Mouse (Mus musculus): ENCODE measurements around the gene Prrc2b. TPM values are rescaled to one million over a fixed set of nuclear protein-coding genes. Genes with fewer than 3 reads are reported as not detected.
A peak's percentile ranks its signal among the peaks of the same experiment; 100 is the strongest.

The Prrc2b gene
- polyA plus RNA-seq, 1 experiment from 2014 or later, result 18.7 TPM

GRCm38 (mm10) chr2:32177397-32178060 is 26.6 kb downstream of the Prrc2b start:
- no peak for DNase-seq (ENCODE audit: low spot score)
- no peak overlapping the region for H3K27ac ChIP-seq (replicated peaks)
- TF ChIP-seq CTCF (IDR thresholded peaks at IDR 0.05; ENCODE audit: low read depth) (no peak), EP300 (optimal IDR thresholded peaks at IDR 0.05) (no peak)
- H3K4me1 ChIP-seq (replicated peaks; ENCODE audit: control insufficient read depth, insufficient read depth), result peaks cover 17% of the 10 kb centered on the region
- no peak overlapping the region for H3K4me2 ChIP-seq (replicated peaks; ENCODE audit: low read depth)
- H3K27me3 ChIP-seq (ENCODE audit: control insufficient read depth, insufficient read depth, low read length), result no peaks in the 10 kb centered on the region
- no peaks in the 10 kb centered on the region for H3K9me3 ChIP-seq (ENCODE audit: control insufficient read depth, low read length)
- H3K36me3 ChIP-seq (ENCODE audit: control insufficient read depth, insufficient read depth, low read length), result no peaks in the 10 kb centered on the region
- ATAC-seq (ENCODE audit: low FRiP score, low TSS enrichment), result no peak
- H3K9ac ChIP-seq (ENCODE audit: low read length), result no peak overlapping the region; the same call in 1 of the 2 replicates
- WGBS, result 73% methylated on average over 11 of the region's 11 CpGs
- H3K4me3 ChIP-seq (ENCODE audit: low read depth, low read length), result no peak overlapping the region

GRCm38 (mm10) chr2:32179363-32179762 is 28.5 kb downstream of the Prrc2b start:
- H3K9me3 ChIP-seq (ENCODE audit: control insufficient read depth, low read length), result no peaks in the 10 kb centered on the region
- no peaks in the 10 kb centered on the region for H3K27me3 ChIP-seq (ENCODE audit: control insufficient read depth, insufficient read depth, low read length)
- no peak overlapping the region; the same call in 1 of the 2 replicates for H3K27ac ChIP-seq (replicated peaks)
- no peak overlapping the region for H3K4me3 ChIP-seq (ENCODE audit: low read depth, low read length)
- H3K9ac ChIP-seq (ENCODE audit: low read length), result no peak overlapping the region
- DNase-seq (ENCODE audit: low spot score) (no peak), ATAC-seq (ENCODE audit: low FRiP score, low TSS enrichment) (no peak)
- WGBS, result 51% methylated on average over 6 of the region's 6 CpGs
- TF ChIP-seq CTCF (IDR thresholded peaks at IDR 0.05; ENCODE audit: low read depth) (no peak), EP300 (optimal IDR thresholded peaks at IDR 0.05) (no peak)
- peaks cover 16% of the 10 kb centered on the region for H3K4me1 ChIP-seq (replicated peaks; ENCODE audit: control insufficient read depth, insufficient read depth)
- no peak overlapping the region for H3K4me2 ChIP-seq (replicated peaks; ENCODE audit: low read depth)
- peaks cover 4% of the 10 kb centered on the region; the same call in 1 of the 2 replicates for H3K36me3 ChIP-seq (ENCODE audit: control insufficient read depth, insufficient read depth, low read length)

GRCm38 (mm10) chr2:32180127-32180526 is 29.2 kb downstream of the Prrc2b start:
- 0 out of 2 replicates have a peak overlapping the region, but pooled peaks have one; percentile 23 for H3K9ac ChIP-seq (ENCODE audit: low read length)
- WGBS, result 88% methylated on average over 12 of the region's 12 CpGs
- H3K27ac ChIP-seq (replicated peaks), result no peak overlapping the region
- DNase-seq (ENCODE audit: low spot score), result no peak
- ATAC-seq (ENCODE audit: low FRiP score, low TSS enrichment), result no peak
- peaks cover 4% of the 10 kb centered on the region; the same call in 1 of the 2 replicates for H3K36me3 ChIP-seq (ENCODE audit: control insufficient read depth, insufficient read depth, low read length)
- H3K4me1 ChIP-seq (replicated peaks; ENCODE audit: control insufficient read depth, insufficient read depth), result peaks cover 11% of the 10 kb centered on the region
- H3K9me3 ChIP-seq (ENCODE audit: control insufficient read depth, low read length), result no peaks in the 10 kb centered on the region
- H3K4me3 ChIP-seq (ENCODE audit: low read depth, low read length), result no peak overlapping the region
- no peaks in the 10 kb centered on the region for H3K27me3 ChIP-seq (ENCODE audit: control insufficient read depth, insufficient read depth, low read length)
- TF ChIP-seq EP300 (optimal IDR thresholded peaks at IDR 0.05) (no peak), CTCF (IDR thresholded peaks at IDR 0.05; ENCODE audit: low read depth) (no peak)
- H3K4me2 ChIP-seq (replicated peaks; ENCODE audit: low read depth), result no peak overlapping the region

GRCm38 (mm10) chr2:32181364-32181763 is 30.5 kb downstream of the Prrc2b start:
- peaks cover 6% of the 10 kb centered on the region for H3K4me1 ChIP-seq (replicated peaks; ENCODE audit: control insufficient read depth, insufficient read depth)

GRCm38 (mm10) chr2:32182119-32182518 is 31.2 kb downstream of the Prrc2b start:
- H3K27me3 ChIP-seq (ENCODE audit: control insufficient read depth, insufficient read depth, low read length), result no peaks in the 10 kb centered on the region
- H3K27ac ChIP-seq (replicated peaks), result peak overlapping the region; percentile 70
- H3K4me1 ChIP-seq (replicated peaks; ENCODE audit: control insufficient read depth, insufficient read depth), result peaks cover 6% of the 10 kb centered on the region
- WGBS, result 49% methylated on average over 9 of the region's 9 CpGs
- H3K36me3 ChIP-seq (ENCODE audit: control insufficient read depth, insufficient read depth, low read length), result peaks cover 13% of the 10 kb centered on the region
- no peaks in the 10 kb centered on the region for H3K9me3 ChIP-seq (ENCODE audit: control insufficient read depth, low read length)
- no peak for DNase-seq (ENCODE audit: low spot score)
- no peak for ATAC-seq (ENCODE audit: low FRiP score, low TSS enrichment)
- no peak overlapping the region for H3K4me3 ChIP-seq (ENCODE audit: low read depth, low read length)
- H3K9ac ChIP-seq (ENCODE audit: low read length), result peak overlapping the region; percentile 38; the same call in 1 of the 2 replicates
- H3K4me2 ChIP-seq (replicated peaks; ENCODE audit: low read depth), result no peak overlapping the region
- TF ChIP-seq EP300 (optimal IDR thresholded peaks at IDR 0.05), result no peak
- no peak for TF ChIP-seq CTCF (IDR thresholded peaks at IDR 0.05; ENCODE audit: low read depth)

More at GRCm38 (mm10) chr2:32181364-32181763, 30.5 kb downstream of the Prrc2b start:
- Histone ChIP-seq H3K4me3 (ENCODE audit: low read depth, low read length) (no peak overlapping the region), H3K4me2 (replicated peaks; ENCODE audit: low read depth) (no peak overlapping the region), H3K36me3 (ENCODE audit: control insufficient read depth, insufficient read depth, low read length) (peaks cover 8% of the 10 kb centered on the region), H3K9me3 (ENCODE audit: control insufficient read depth, low read length) (no peaks in the 10 kb centered on the region), H3K9ac (ENCODE audit: low read length) (no peak overlapping the region), H3K27ac (replicated peaks) (no peak overlapping the region), H3K27me3 (ENCODE audit: control insufficient read depth, insufficient read depth, low read length) (no peaks in the 10 kb centered on the region)
- no peak for ATAC-seq (ENCODE audit: low FRiP score, low TSS enrichment)
- no peak for DNase-seq (ENCODE audit: low spot score)
- WGBS, result 82% methylated on average over 5 of the region's 5 CpGs
- TF ChIP-seq EP300 (optimal IDR thresholded peaks at IDR 0.05), result no peak

- peak overlapping the region; percentile 38; the same call in 1 of the 2 replicates for H3K9ac ChIP-seq (ENCODE audit: low read length)
- WGBS, result 41% methylated on average over 13 of the region's 13 CpGs
- ATAC-seq (ENCODE audit: low FRiP score, low TSS enrichment) (peak; percentile 70), DNase-seq (ENCODE audit: low spot score) (peak; percentile 57)
- H3K27me3 ChIP-seq (ENCODE audit: control insufficient read depth, insufficient read depth, low read length), result no peaks in the 10 kb centered on the region
- peaks cover 17% of the 10 kb centered on the region for H3K36me3 ChIP-seq (ENCODE audit: control insufficient read depth, insufficient read depth, low read length)
- H3K9me3 ChIP-seq (ENCODE audit: control insufficient read depth, low read length), result no peaks in the 10 kb centered on the region
- H3K4me2 ChIP-seq (replicated peaks; ENCODE audit: low read depth), result peak overlapping the region; percentile 15; the same call in 1 of the 2 replicates
- peaks cover 6% of the 10 kb centered on the region for H3K4me1 ChIP-seq (replicated peaks; ENCODE audit: control insufficient read depth, insufficient read depth)
- H3K27ac ChIP-seq (replicated peaks), result peak overlapping the region; percentile 70
- no peak overlapping the region for H3K4me3 ChIP-seq (ENCODE audit: low read depth, low read length)
- TF ChIP-seq CTCF (IDR thresholded peaks at IDR 0.05; ENCODE audit: low read depth) (no peak), EP300 (optimal IDR thresholded peaks at IDR 0.05) (no peak)
Observed at GRCm38 (mm10) chr2:32182676-32183296, 31.9 kb downstream of the Prrc2b start.

Data from stomach, postnatal 0 days (tissue).